Mouse (Mus musculus): ENCODE results near the gene Plekhd1. TPM values are rescaled to one million over a fixed set of nuclear protein-coding genes. Genes with fewer than 3 reads are reported as not detected.

Plekhd1 gene
- polyA plus RNA-seq (2015; fragmentation: Nextera tagmentation; extraction: Ambion mirVana), result 4.4 and 4.6 TPM in 2 replicates

DNA sequence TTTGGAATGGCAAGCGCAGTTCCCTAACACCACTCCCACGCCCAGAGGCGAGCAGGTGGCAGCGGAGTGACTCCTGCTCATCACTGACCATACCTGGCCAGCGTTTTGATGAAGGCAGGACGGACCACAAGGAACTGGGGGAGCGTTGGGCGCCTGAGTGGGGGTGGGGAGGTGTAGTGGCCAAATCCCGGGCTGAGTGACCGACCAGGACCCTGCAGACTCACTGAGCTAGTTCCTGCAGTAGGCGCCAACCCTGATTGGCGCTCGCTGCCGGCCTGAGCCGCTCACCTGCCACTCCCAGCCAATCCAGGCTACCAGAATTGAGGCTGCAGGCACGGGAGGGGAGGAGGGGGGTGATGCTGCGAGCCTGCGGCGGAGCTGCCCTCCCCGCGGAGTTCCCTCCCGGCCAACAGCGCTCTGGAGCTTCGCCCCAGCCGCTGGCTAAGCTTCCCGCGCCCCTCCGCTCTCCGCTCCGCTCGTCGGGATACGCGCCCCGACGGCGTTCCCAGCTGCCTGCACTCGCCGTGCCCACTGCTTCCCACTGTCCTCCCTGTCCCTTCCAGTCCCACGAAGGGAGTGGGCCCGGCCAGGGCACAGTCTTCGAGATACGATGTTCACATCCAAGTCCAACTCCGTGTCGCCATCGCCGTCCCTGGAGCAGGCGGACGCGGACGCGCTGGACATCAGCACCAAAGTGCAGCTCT, at the start of gene Plekhd1:
TSS of gene Plekhd1 (plus strand) at position 323 of the 704 bp plus-strand sequence.
- Histone ChIP-seq H3K27me3 (ENCODE audit: control insufficient read depth, insufficient read depth, low read length) (peaks cover 28% of the 10 kb centered on the region), H3K4me1 (ENCODE audit: control insufficient read depth, insufficient read depth, low read length) (peaks cover 18% of the 10 kb centered on the region; the same call in 1 of the 2 replicates), H3K9me3 (replicated peaks; ENCODE audit: control insufficient read depth, low read length) (no peaks in the 10 kb centered on the region), H3K9ac (ENCODE audit: low read length) (peak within 1 kb of the TSS; percentile 70), H3K36me3 (ENCODE audit: control insufficient read depth, insufficient read depth, low read length) (no peaks in the 10 kb centered on the region), H3K4me3 (replicated peaks; ENCODE audit: low read length) (peak within 1 kb of the TSS; percentile 52), H3K27ac (ENCODE audit: low read length) (0 out of 2 replicates have a peak within 1 kb of the TSS, but pooled peaks have one; percentile 16), H3K4me2 (ENCODE audit: low read depth, low read length) (peak within 1 kb of the TSS; percentile 72)
- WGBS, result under 1% methylated on average over 46 of the region's 52 CpGs
- peak; percentile 86 for ATAC-seq (ENCODE audit: insufficient read depth, low FRiP score)

DNA sequence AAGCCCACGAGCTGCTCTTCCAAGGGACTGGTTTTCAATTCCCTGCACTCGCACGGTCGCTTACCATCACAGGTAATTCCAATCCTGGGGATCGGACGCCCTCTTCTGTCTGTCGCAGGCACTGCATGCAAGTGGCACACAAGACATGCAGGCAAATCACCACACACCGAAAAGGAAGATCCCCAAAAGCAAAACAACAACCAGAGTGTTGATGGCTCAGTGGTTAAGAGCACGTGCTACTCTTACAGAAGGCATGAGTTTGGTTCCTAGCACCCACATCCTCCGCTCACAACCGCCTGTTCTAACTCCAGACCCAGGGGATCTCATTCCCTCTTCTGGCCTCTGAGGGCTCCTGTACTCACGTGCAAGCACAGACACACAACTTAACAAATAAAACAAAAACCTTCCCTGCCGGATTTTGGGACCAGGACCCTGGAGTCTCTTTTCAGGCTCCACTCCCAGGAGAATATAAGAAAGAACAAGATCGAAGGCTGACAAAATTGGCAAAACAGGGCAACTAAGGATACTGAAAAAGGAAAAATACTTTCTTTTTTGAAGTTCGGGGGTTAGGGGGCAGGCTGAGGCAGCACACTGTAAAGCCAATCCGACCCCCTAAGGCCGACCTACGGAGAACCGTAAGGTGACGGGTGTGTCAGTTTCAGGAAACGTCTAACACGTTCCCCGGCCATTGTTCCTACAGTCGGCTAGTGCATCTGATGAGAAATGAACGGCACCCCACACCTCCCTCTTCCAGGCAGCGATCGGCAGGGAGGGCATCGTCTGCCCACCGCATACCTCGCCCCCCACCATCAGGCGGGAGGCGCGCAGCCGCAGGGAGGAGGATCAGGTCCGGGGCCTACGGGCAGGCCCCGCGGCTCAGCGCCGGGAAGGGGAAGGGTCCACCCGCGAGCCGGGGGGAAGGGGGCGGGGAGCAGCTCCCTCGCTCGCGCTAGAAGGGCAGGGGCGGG, 49.4 kb upstream of the Plekhd1 start:
- Histone ChIP-seq H3K9me3 (replicated peaks; ENCODE audit: control insufficient read depth, low read length) (no peaks in the 10 kb centered on the region), H3K36me3 (ENCODE audit: control insufficient read depth, insufficient read depth, low read length) (peaks cover 10% of the 10 kb centered on the region; the same call in 1 of the 2 replicates), H3K27ac (ENCODE audit: low read length) (peak overlapping the region; percentile 88), H3K4me3 (replicated peaks; ENCODE audit: low read length) (peak overlapping the region; percentile 99), H3K9ac (ENCODE audit: low read length) (peak overlapping the region; percentile 96), H3K4me1 (ENCODE audit: control insufficient read depth, insufficient read depth, low read length) (peaks cover 24% of the 10 kb centered on the region), H3K27me3 (ENCODE audit: control insufficient read depth, insufficient read depth, low read length) (no peaks in the 10 kb centered on the region), H3K4me2 (ENCODE audit: low read depth, low read length) (peak overlapping the region; percentile 71)
- 3% methylated on average over 48 of the region's 48 CpGs for WGBS
- peak; percentile 63 for ATAC-seq (ENCODE audit: insufficient read depth, low FRiP score)

DNA sequence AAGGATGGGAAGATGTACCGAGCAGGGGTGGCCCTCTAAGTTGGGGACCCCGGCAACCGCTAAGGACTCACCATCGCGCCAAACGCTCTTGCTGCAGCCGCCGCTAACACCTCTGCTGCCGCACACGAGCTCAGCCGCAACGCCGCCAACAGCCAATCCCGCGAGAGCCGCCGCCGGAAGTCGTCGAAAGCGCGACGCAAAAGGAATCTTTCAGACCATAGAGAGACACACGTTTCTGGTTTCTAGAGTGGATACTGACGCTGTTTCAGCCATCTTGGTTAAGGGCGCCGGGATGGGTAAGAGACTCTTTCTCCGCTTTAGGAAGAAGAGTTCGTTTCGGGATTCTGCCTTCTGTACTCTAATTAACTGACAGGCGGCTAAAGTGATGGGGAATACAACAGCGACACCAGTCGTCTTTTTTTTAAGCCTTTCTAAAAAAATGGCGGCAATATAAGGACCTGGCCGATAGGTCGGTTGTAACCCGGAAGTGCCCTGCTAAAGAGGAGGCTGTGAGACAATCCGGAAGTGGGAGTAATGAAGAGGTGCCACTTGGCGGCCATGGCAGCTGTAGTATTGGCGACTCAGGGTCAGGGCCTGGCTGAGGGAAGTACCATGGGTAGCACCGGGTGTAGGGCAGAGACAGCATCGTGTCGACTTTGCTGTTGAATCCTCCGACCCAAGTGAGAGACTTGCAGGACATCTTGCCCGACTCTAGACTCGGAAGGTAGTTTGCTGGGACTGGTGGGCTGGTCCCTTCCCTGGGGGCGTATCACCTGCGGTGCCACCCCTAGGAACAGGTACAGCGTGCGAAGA, 48.5 kb upstream of the Plekhd1 start, which contains the start of the genes Slc39a9 and Erh:
TSS of gene Slc39a9 (plus strand) at position 191 of the 813 bp plus-strand sequence.
TSS of gene Erh (minus strand) at position 649 of the 813 bp plus-strand sequence.
- Histone ChIP-seq H3K27ac (ENCODE audit: low read length) (peak within 1 kb of the TSS; percentile 88), H3K9me3 (replicated peaks; ENCODE audit: control insufficient read depth, low read length) (no peaks in the 10 kb centered on the region), H3K4me2 (ENCODE audit: low read depth, low read length) (peak within 1 kb of the TSS; percentile 76), H3K9ac (ENCODE audit: low read length) (peak within 1 kb of the TSS; percentile 96), H3K4me3 (replicated peaks; ENCODE audit: low read length) (peak within 1 kb of the TSS; percentile 99), H3K36me3 (ENCODE audit: control insufficient read depth, insufficient read depth, low read length) (peaks cover 6% of the 10 kb centered on the region; the same call in 1 of the 2 replicates), H3K4me1 (ENCODE audit: control insufficient read depth, insufficient read depth, low read length) (peaks cover 24% of the 10 kb centered on the region), H3K27me3 (ENCODE audit: control insufficient read depth, insufficient read depth, low read length) (no peaks in the 10 kb centered on the region)
- under 1% methylated on average over 50 of the region's 50 CpGs for WGBS
- peak; percentile 97 for ATAC-seq (ENCODE audit: insufficient read depth, low FRiP score)

DNA sequence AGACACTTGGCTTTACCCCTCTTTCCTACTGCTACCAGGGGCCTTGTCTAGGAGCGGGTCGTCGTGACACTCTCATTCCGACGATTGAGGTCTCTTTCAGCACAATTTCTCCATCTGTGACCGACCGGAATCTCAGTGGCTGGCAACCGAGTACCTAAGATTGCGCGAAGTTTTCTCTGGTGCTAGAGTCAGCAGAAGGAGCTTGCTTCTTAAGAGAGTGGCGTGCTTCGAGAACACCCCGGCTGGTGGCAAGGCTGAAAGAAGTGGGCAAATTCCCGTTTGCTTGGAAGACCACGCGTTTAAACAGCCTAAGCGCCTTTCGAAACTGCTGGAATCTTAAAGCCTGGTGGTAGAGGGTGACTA, 47.9 kb upstream of the Plekhd1 start:
- Histone ChIP-seq H3K27me3 (ENCODE audit: control insufficient read depth, insufficient read depth, low read length) (no peaks in the 10 kb centered on the region), H3K4me2 (ENCODE audit: low read depth, low read length) (peak overlapping the region; percentile 76), H3K36me3 (ENCODE audit: control insufficient read depth, insufficient read depth, low read length) (peaks cover 5% of the 10 kb centered on the region; the same call in 1 of the 2 replicates), H3K4me3 (replicated peaks; ENCODE audit: low read length) (peak overlapping the region; percentile 99), H3K9ac (ENCODE audit: low read length) (peak overlapping the region; percentile 96), H3K27ac (ENCODE audit: low read length) (peak overlapping the region; percentile 34; the same call in 1 of the 2 replicates), H3K9me3 (replicated peaks; ENCODE audit: control insufficient read depth, low read length) (no peaks in the 10 kb centered on the region), H3K4me1 (ENCODE audit: control insufficient read depth, insufficient read depth, low read length) (peaks cover 24% of the 10 kb centered on the region)
- WGBS, result 4% methylated on average over 18 of the region's 18 CpGs
- no peak for ATAC-seq (ENCODE audit: insufficient read depth, low FRiP score)

DNA sequence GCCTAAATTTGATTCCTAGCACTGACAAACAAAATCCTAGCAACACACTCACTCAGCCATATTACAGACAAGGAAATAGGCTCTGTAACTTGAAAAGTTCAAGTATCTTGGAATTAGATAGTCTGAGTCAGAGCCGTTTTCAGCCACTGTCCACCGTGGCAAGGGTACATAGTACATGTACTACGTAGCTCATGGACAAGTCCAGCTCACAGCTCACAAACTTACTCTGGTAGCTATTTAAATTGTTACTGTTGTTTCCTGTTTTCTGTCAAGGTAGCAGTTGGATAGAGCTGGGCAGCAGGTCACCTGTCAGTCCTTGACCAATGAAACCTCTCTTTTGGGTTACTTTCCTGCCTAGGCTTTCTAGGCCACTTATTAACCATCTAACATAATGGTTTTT, 46.0 kb upstream of the Plekhd1 start:
- Histone ChIP-seq H3K9ac (ENCODE audit: low read length) (no peak overlapping the region), H3K27me3 (ENCODE audit: control insufficient read depth, insufficient read depth, low read length) (no peaks in the 10 kb centered on the region), H3K27ac (ENCODE audit: low read length) (no peak overlapping the region), H3K9me3 (replicated peaks; ENCODE audit: control insufficient read depth, low read length) (no peaks in the 10 kb centered on the region), H3K36me3 (ENCODE audit: control insufficient read depth, insufficient read depth, low read length) (no peaks in the 10 kb centered on the region), H3K4me1 (ENCODE audit: control insufficient read depth, insufficient read depth, low read length) (peaks cover 22% of the 10 kb centered on the region), H3K4me3 (replicated peaks; ENCODE audit: low read length) (no peak overlapping the region; the same call in 1 of the 2 replicates), H3K4me2 (ENCODE audit: low read depth, low read length) (peak overlapping the region; percentile 76)
- ATAC-seq (ENCODE audit: insufficient read depth, low FRiP score), result no peak
- WGBS, result 75% methylated on average over 3 of the region's 3 CpGs

DNA sequence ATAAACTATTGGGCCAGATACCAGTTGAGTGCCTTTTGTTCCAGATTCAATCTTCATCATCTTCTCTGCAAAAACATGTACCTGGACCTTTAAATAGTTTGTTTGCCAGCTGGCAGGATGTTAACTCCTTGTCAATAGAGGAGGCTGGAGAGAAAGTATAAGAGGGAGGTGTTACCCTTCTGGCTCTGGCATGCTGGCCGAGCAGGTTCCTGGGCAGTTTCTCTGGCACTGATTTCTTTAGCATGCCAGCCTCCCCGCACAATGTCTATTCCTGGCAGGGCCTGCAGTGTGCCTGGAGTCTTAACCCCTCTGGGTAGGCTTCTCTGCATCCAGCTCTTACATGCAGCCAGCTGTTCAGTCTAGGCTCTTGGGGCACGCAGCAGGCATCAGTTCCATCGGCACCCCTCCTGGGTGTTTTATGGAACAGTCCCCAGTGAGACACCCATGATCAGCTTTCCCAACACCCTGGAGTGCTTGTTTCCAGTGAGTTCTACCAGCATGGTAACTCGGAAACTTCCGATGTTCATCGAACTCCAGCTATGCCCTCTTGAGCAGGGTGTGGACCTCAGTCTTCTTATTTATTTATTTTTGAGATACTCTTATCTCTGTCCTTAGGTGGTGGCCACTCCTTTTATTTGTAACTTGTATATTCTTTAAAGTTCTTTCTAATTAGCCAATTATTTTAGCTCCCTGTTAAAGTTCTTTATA, 38.3 kb upstream of the Plekhd1 start:
- Histone ChIP-seq H3K27ac (ENCODE audit: low read length) (peak overlapping the region; percentile 75), H3K4me1 (ENCODE audit: control insufficient read depth, insufficient read depth, low read length) (peaks cover 10% of the 10 kb centered on the region; the same call in 1 of the 2 replicates), H3K9me3 (replicated peaks; ENCODE audit: control insufficient read depth, low read length) (no peaks in the 10 kb centered on the region), H3K4me3 (replicated peaks; ENCODE audit: low read length) (no peak overlapping the region), H3K27me3 (ENCODE audit: control insufficient read depth, insufficient read depth, low read length) (no peaks in the 10 kb centered on the region), H3K9ac (ENCODE audit: low read length) (peak overlapping the region; percentile 37; the same call in 1 of the 2 replicates), H3K4me2 (ENCODE audit: low read depth, low read length) (no peak overlapping the region), H3K36me3 (ENCODE audit: control insufficient read depth, insufficient read depth, low read length) (no peaks in the 10 kb centered on the region)
- 70% methylated on average over 7 of the region's 7 CpGs for WGBS
- ATAC-seq (ENCODE audit: insufficient read depth, low FRiP score), result peak; percentile 64; the same call in 1 of the 2 replicates

DNA sequence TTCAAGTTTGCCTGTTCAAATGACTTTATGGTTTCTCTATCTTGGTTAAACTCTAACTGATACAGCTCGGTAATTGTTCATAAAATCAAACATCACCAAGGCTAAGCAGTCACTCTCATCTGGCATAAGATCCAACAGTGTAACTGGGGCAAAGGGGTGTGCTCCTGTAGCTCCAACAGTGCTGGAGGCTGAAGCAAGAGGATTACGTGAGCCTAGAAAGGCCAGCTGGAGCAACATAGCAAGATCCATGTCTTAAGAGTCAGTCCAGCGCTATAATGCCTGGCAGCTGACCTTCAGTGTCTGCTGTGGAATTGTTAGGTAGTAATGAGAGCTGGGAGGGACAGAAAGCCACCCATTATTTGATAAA, 37.7 kb upstream of the Plekhd1 start:
- peak overlapping the region; percentile 29; the same call in 1 of the 2 replicates for H3K27ac ChIP-seq (ENCODE audit: low read length)

DNA sequence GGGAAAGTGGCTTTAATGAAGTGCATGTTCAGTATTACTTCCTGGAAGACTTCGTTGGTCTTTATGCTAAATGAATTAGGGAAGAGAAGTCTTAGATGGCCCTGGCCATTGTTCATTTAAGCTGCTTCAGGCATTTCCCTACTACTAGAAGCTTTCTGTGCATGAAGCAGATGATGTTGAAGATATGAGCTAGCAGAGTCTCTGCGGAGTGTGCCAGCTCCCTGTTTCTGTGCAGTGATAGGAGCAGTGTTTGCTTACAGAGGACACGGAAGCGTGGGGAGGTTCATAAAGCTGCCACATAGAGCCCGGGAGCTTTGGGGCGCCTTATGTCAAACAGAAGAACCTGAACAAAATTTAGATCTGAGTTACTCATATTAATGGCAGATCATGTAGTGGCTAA, 33.7 kb upstream of the Plekhd1 start:
- no peaks in the 10 kb centered on the region for H3K27me3 ChIP-seq (ENCODE audit: control insufficient read depth, insufficient read depth, low read length)
- 64% methylated on average over 6 of the region's 6 CpGs for WGBS
- H3K4me2 ChIP-seq (ENCODE audit: low read depth, low read length), result no peak overlapping the region
- H3K9ac ChIP-seq (ENCODE audit: low read length), result no peak overlapping the region
- no peaks in the 10 kb centered on the region for H3K36me3 ChIP-seq (ENCODE audit: control insufficient read depth, insufficient read depth, low read length)
- peaks cover 8% of the 10 kb centered on the region; the same call in 1 of the 2 replicates for H3K4me1 ChIP-seq (ENCODE audit: control insufficient read depth, insufficient read depth, low read length)
- ATAC-seq (ENCODE audit: insufficient read depth, low FRiP score), result no peak
- no peak overlapping the region for H3K4me3 ChIP-seq (replicated peaks; ENCODE audit: low read length)
- no peaks in the 10 kb centered on the region for H3K9me3 ChIP-seq (replicated peaks; ENCODE audit: control insufficient read depth, low read length)
- H3K27ac ChIP-seq (ENCODE audit: low read length), result no peak overlapping the region

More for the DNA sequence above, 37.7 kb upstream of the Plekhd1 start:
- Histone ChIP-seq H3K4me1 (ENCODE audit: control insufficient read depth, insufficient read depth, low read length) (peaks cover 10% of the 10 kb centered on the region; the same call in 1 of the 2 replicates), H3K27me3 (ENCODE audit: control insufficient read depth, insufficient read depth, low read length) (no peaks in the 10 kb centered on the region), H3K4me3 (replicated peaks; ENCODE audit: low read length) (no peak overlapping the region), H3K9me3 (replicated peaks; ENCODE audit: control insufficient read depth, low read length) (no peaks in the 10 kb centered on the region), H3K36me3 (ENCODE audit: control insufficient read depth, insufficient read depth, low read length) (no peaks in the 10 kb centered on the region), H3K9ac (ENCODE audit: low read length) (no peak overlapping the region), H3K4me2 (ENCODE audit: low read depth, low read length) (no peak overlapping the region)
- ATAC-seq (ENCODE audit: insufficient read depth, low FRiP score), result peak; percentile 56; the same call in 1 of the 2 replicates
- WGBS, result 67% methylated on average over 3 of the region's 3 CpGs
